Mouse (Mus musculus): ENCODE results near the gene Ppp1r1b.

GRCm38 (mm10) chr11:98332186-98332585 is 16.0 kb upstream of the Ppp1r1b start:
- TF ChIP-seq KAT2A (IDR thresholded peaks at IDR 0.05; ENCODE audit: insufficient replicate concordance, low read length) (no peak), USF2 (conservative IDR thresholded peaks at IDR 0.05; ENCODE audit: low read depth, low read length) (no peak), CTCF (conservative IDR thresholded peaks at IDR 0.05 in 1 of 2, IDR thresholded peaks at IDR 0.05 in 1 of 2; ENCODE audit: low read depth in 2 of 2, low read length in 2 of 2) (peak; percentile 10 to 45; a peak in 2 of 4 replicates), CHD2 (IDR thresholded peaks at IDR 0.05; ENCODE audit: low read length) (no peak), NELFE (IDR thresholded peaks at IDR 0.05; ENCODE audit: low read depth, low read length) (no peak), MAX (IDR thresholded peaks at IDR 0.05; ENCODE audit: low read length) (no peak), GABPA (IDR thresholded peaks at IDR 0.05; ENCODE audit: insufficient replicate concordance, low read depth, low read length) (no peak), POLR2AphosphoS2 (IDR thresholded peaks at IDR 0.05; ENCODE audit: low read depth, low read length) (no peak), POLR2A (IDR thresholded peaks at IDR 0.05; ENCODE audit: low read depth, low read length) (no peak), JUN (IDR thresholded peaks at IDR 0.05; ENCODE audit: insufficient read depth, low read depth, low read length) (no peak), CHD1 (IDR thresholded peaks at IDR 0.05; ENCODE audit: low read depth, low read length) (no peak), USF1 (IDR thresholded peaks at IDR 0.05; ENCODE audit: low read depth, low read length) (no peak), MAFK (IDR thresholded peaks at IDR 0.05; ENCODE audit: insufficient replicate concordance, low read length) (no peak)

Data from CH12.LX (cell line).